Mouse (Mus musculus) spleen, adult 2 months (tissue): ENCODE data around the gene Ptpn13. TPM values are rescaled to one million over a fixed set of nuclear protein-coding genes. Genes with fewer than 3 reads are reported as not detected.

ENCODE experiments used
- DNase-seq, 2 experiments: peaks; one replicate each; pipeline versions ENCODE4 v3.0.0 to v3.0.0-alpha.2; 2012 to 2021; ENCODE audit warnings: low spot score in 2 of 2, low read depth in 1 of 2
- H3K27ac ChIP-seq: fragments of 200-500 bp; 2 replicates; pipeline ENCODE4 v1.5.1; 2012; ENCODE audit warnings: low read length, inconsistent platforms; ENCODE audit not compliant: insufficient read depth
- H3K27me3 ChIP-seq: fragments of 200-500 bp; 2 replicates; pipeline ENCODE4 v1.6.1; 2012; ENCODE audit warnings: mild to moderate bottlenecking, moderate library complexity, low read length, inconsistent platforms; ENCODE audit not compliant: control insufficient read depth, insufficient read depth
- H3K36me3 ChIP-seq: fragments of 200-500 bp; 2 replicates; pipeline ENCODE4 v1.6.1; 2012; ENCODE audit warnings: mild to moderate bottlenecking, low read length, inconsistent platforms; ENCODE audit not compliant: control insufficient read depth, insufficient read depth
- H3K4me1 ChIP-seq: fragments of 200-500 bp; 2 replicates; pipeline ENCODE4 v1.6.1; 2011; ENCODE audit warnings: inconsistent platforms; ENCODE audit not compliant: control insufficient read depth, insufficient read depth, insufficient read length
- H3K4me3 ChIP-seq: fragments of 200-500 bp; 2 replicates; pipeline ENCODE4 v1.5.1; 2011; ENCODE audit warnings: mild to moderate bottlenecking, inconsistent platforms; ENCODE audit not compliant: insufficient read depth, insufficient read length; ENCODE audit errors: extremely low read depth
- CTCF ChIP-seq: fragments of 200-500 bp; IDR thresholded peaks from 2 replicates; pipeline ENCODE4 v1.5.1; 2011; ENCODE audit warnings: mild to moderate bottlenecking, inconsistent platforms; ENCODE audit not compliant: insufficient read depth, insufficient read length, insufficient replicate concordance; ENCODE audit errors: extremely low read depth
- POLR2A ChIP-seq: fragments of 200-500 bp; IDR thresholded peaks from 2 replicates; pipeline ENCODE4 v1.6.1; 2011; ENCODE audit warnings: low read depth, low read length, inconsistent platforms
- WGBS: fragments of 180-500 bp; shearing (Covaris S2); methylation state at CpG from one replicate; pipeline ENCODE4 v1.1.7; 2018; 5-methylcytosine and 5-hydroxymethylcytosine counted together
- polyA plus RNA-seq: library from polyadenylated mRNA; depleted of rRNA; stranded (reverse); fragments of >200 nt; gene quantifications from 2 replicates; pipeline ENCODE4 v1.2.3, GENCODE M21; 2012

Gene Ptpn13
- polyA plus RNA-seq, 1 experiment = 1.8 TPM

GRCm38 (mm10) chr5:103404213-103404968 lies 20.6 kb upstream of the Ptpn13 start:
- no peaks in the 10 kb centered on the region for H3K27me3 ChIP-seq
- H3K27ac ChIP-seq = no peak overlapping the region
- TF ChIP-seq CTCF = no peak
- no peak for TF ChIP-seq POLR2A
- H3K4me3 ChIP-seq = no peak overlapping the region
- no peak for DNase-seq
- no peaks in the 10 kb centered on the region for H3K36me3 ChIP-seq
- WGBS = 75% methylated on average over 12 of the region's 12 CpGs
- no peaks in the 10 kb centered on the region for H3K4me1 ChIP-seq

GRCm38 (mm10) chr5:103405921-103406320 lies 19.1 kb upstream of the Ptpn13 start:
- Histone ChIP-seq H3K4me1 (no peaks in the 10 kb centered on the region), H3K27ac (no peak overlapping the region), H3K36me3 (no peaks in the 10 kb centered on the region), H3K27me3 (no peaks in the 10 kb centered on the region), H3K4me3 (no peak overlapping the region)
- no peak for TF ChIP-seq POLR2A
- WGBS = 72% methylated on average over 2 of the region's 2 CpGs
- no peak for DNase-seq

- Histone ChIP-seq H3K36me3 (no peaks in the 10 kb centered on the region), H3K27ac (no peak overlapping the region), H3K27me3 (no peaks in the 10 kb centered on the region), H3K4me3 (no peak overlapping the region), H3K4me1 (no peaks in the 10 kb centered on the region)
- DNase-seq = no peak
- WGBS = 77% methylated on average over 10 of the region's 10 CpGs
- no peak for TF ChIP-seq CTCF
- no peak for TF ChIP-seq POLR2A
Observed at GRCm38 (mm10) chr5:103412020-103412747, 12.8 kb upstream of the Ptpn13 start.

GRCm38 (mm10) chr5:103414542-103414941 lies 10.4 kb upstream of the Ptpn13 start:
- Histone ChIP-seq H3K4me3 (no peak overlapping the region), H3K27ac (no peak overlapping the region), H3K36me3 (no peaks in the 10 kb centered on the region), H3K4me1 (no peaks in the 10 kb centered on the region), H3K27me3 (no peaks in the 10 kb centered on the region)
- TF ChIP-seq CTCF (no peak), POLR2A (no peak)
- WGBS = 82% methylated on average over 3 of the region's 3 CpGs
- no peak for DNase-seq

- H3K4me1 ChIP-seq = no peaks in the 10 kb centered on the region
Observed at GRCm38 (mm10) chr5:103418009-103418408, 7.0 kb upstream of the Ptpn13 start.

GRCm38 (mm10) chr5:103418886-103419285 lies 6.1 kb upstream of the Ptpn13 start:
- H3K4me3 ChIP-seq = no peak overlapping the region
- TF ChIP-seq POLR2A = no peak
- no peak for TF ChIP-seq CTCF
- H3K27ac ChIP-seq = no peak overlapping the region
- 0 out of 2 replicates have a peak, but pooled peaks cover 2% of the 10 kb centered on the region for H3K27me3 ChIP-seq
- WGBS = 85% methylated on average over 3 of the region's 3 CpGs
- DNase-seq = no peak
- no peaks in the 10 kb centered on the region for H3K36me3 ChIP-seq
- no peaks in the 10 kb centered on the region for H3K4me1 ChIP-seq

More at GRCm38 (mm10) chr5:103418009-103418408, 7.0 kb upstream of the Ptpn13 start:
- no peak for DNase-seq
- Histone ChIP-seq H3K4me3 (no peak overlapping the region), H3K27me3 (no peaks in the 10 kb centered on the region), H3K36me3 (no peaks in the 10 kb centered on the region), H3K27ac (no peak overlapping the region)
- 90% methylated on average over 9 of the region's 9 CpGs for WGBS
- TF ChIP-seq POLR2A (no peak), CTCF (no peak)

GRCm38 (mm10) chr5:103420568-103420967 lies 4.4 kb upstream of the Ptpn13 start:
- 62% methylated on average over 10 of the region's 10 CpGs for WGBS
- H3K4me1 ChIP-seq = peaks cover 6% of the 10 kb centered on the region
- no peak overlapping the region for H3K27ac ChIP-seq
- TF ChIP-seq POLR2A (no peak), CTCF (no peak)
- H3K27me3 ChIP-seq = peaks cover 13% of the 10 kb centered on the region
- no peak overlapping the region for H3K4me3 ChIP-seq
- H3K36me3 ChIP-seq = no peaks in the 10 kb centered on the region
- DNase-seq = no peak
